Mouse (Mus musculus) kidney, adult 2 months (tissue): Measurements from ENCODE around the gene Ap2b1. TPM values are rescaled to one million over a fixed set of nuclear protein-coding genes. Genes with fewer than 3 reads are reported as not detected.
A peak's percentile ranks its signal among the peaks of the same experiment; 100 is the strongest.

Source experiments
- DNase-seq: peaks from one replicate; pipeline ENCODE4 v3.0.0; 2021
- H3K27ac ChIP-seq: fragments of 200-500 bp; 2 replicates; pipeline ENCODE4 v1.5.1; 2012; ENCODE audit warnings: low read depth, low read length, control low read depth, inconsistent platforms; ENCODE audit not compliant: insufficient read depth
- H3K27me3 ChIP-seq: fragments of 200-500 bp; replicated peaks from 2 replicates; pipeline ENCODE4 v1.6.1; 2012; ENCODE audit warnings: mild to moderate bottlenecking, moderate library complexity, low read length, inconsistent platforms; ENCODE audit not compliant: control insufficient read depth, insufficient read depth
- H3K36me3 ChIP-seq: fragments of 200-500 bp; 2 replicates; pipeline ENCODE4 v1.6.1; 2012; ENCODE audit warnings: mild to moderate bottlenecking, moderate library complexity, low read length, inconsistent platforms; ENCODE audit not compliant: control insufficient read depth, insufficient read depth
- H3K4me1 ChIP-seq: fragments of 200-500 bp; 2 replicates; pipeline ENCODE4 v1.6.1; 2011; ENCODE audit warnings: low read length; ENCODE audit not compliant: control insufficient read depth, insufficient read depth
- H3K4me3 ChIP-seq: fragments of 200-500 bp; 2 replicates; pipeline ENCODE4 v1.5.1; 2011; ENCODE audit warnings: mild to moderate bottlenecking, low read depth, low read length, control low read depth; ENCODE audit not compliant: insufficient read depth
- CTCF ChIP-seq: fragments of 200-500 bp; conservative IDR thresholded peaks from 2 replicates; pipeline ENCODE4 v1.5.1; 2011; ENCODE audit warnings: low read depth, mild to moderate bottlenecking, control low read depth, low read length, moderate library complexity, mixed read lengths; ENCODE audit not compliant: insufficient read depth, insufficient read length
- POLR2A ChIP-seq: fragments of 200-500 bp; IDR thresholded peaks from one replicate; pipeline ENCODE4 v1.6.1; 2011; ENCODE audit warnings: low read depth, low read length, control low read depth
- WGBS: fragments of 180-500 bp; shearing (Covaris S2); methylation state at CpG from one replicate; pipeline ENCODE4 v1.1.7; 2018; 5-methylcytosine and 5-hydroxymethylcytosine counted together
- polyA plus RNA-seq: library from polyadenylated mRNA; depleted of rRNA; stranded (reverse); fragments of >200 nt; gene quantifications from 2 replicates; pipeline ENCODE4 v1.2.3, GENCODE M21; 2012

Gene Ap2b1
- polyA plus RNA-seq, 1 experiment: 37.4 TPM

DNA sequence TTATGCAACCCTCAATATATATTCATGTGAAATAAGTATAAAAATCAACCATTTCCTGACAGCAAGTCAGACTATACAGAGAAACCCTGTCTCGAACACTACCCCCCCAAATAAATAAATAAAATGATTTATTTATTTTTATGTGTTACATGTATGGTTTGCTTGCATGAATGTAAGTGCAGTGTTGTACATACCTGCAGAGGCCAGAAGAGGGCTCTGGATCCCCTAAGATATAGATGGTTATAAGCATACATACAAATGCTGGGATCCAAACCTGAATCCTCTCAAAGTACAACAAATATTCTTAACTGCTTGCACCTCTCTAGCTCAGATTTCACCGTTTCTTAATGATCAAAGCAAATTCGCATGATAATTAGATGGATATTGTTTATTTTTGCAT, 58.6 kb downstream of the Ap2b1 start:
- H3K4me3 ChIP-seq: no peak overlapping the region
- peak; percentile 21 for DNase-seq
- H3K36me3 ChIP-seq: peaks cover under 1% of the 10 kb centered on the region
- no peak for TF ChIP-seq POLR2A
- no peak for TF ChIP-seq CTCF
- no peaks in the 10 kb centered on the region for H3K27me3 ChIP-seq
- WGBS: 82% methylated on average over 3 of the region's 3 CpGs
- H3K27ac ChIP-seq: no peak overlapping the region
- H3K4me1 ChIP-seq: no peaks in the 10 kb centered on the region

- Histone ChIP-seq H3K27ac (no peak overlapping the region), H3K36me3 (peaks cover 8% of the 10 kb centered on the region)
- no peak for DNase-seq
Measured at GRCm38 (mm10) chr11:83364656-83365055, 65.8 kb downstream of the Ap2b1 start.

DNA sequence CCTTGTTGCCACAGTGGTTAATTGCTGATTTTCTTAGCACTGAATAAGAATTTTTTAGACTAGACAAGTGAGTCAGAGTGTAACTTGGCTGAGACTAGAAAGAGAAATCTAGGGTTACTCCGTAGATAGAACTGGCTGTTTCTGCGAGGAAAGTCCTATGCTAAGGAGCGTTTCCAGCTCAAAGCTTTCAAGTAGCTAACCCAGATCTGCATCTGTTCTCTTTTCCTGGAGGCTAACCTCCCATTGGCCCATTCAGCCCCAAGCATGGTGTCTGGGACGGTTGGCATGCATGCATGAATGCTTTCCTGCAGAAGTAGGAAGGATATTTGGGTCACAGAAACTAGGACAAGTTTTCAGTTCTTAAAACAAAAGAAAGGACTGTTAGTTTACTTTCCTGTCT, 72.4 kb downstream of the Ap2b1 start:
- 65% methylated on average over 4 of the region's 4 CpGs for WGBS
- Histone ChIP-seq H3K27me3 (no peaks in the 10 kb centered on the region), H3K4me3 (no peak overlapping the region), H3K27ac (no peak overlapping the region), H3K4me1 (no peaks in the 10 kb centered on the region), H3K36me3 (peaks cover 12% of the 10 kb centered on the region)
- TF ChIP-seq POLR2A: no peak
- no peak for TF ChIP-seq CTCF
- peak; percentile 7 for DNase-seq

More at GRCm38 (mm10) chr11:83364656-83365055, 65.8 kb downstream of the Ap2b1 start:
- 75% methylated on average over 6 of the region's 6 CpGs for WGBS
- Histone ChIP-seq H3K4me3 (no peak overlapping the region), H3K4me1 (no peaks in the 10 kb centered on the region), H3K27me3 (no peaks in the 10 kb centered on the region)
- no peak for TF ChIP-seq CTCF
- TF ChIP-seq POLR2A: no peak

DNA sequence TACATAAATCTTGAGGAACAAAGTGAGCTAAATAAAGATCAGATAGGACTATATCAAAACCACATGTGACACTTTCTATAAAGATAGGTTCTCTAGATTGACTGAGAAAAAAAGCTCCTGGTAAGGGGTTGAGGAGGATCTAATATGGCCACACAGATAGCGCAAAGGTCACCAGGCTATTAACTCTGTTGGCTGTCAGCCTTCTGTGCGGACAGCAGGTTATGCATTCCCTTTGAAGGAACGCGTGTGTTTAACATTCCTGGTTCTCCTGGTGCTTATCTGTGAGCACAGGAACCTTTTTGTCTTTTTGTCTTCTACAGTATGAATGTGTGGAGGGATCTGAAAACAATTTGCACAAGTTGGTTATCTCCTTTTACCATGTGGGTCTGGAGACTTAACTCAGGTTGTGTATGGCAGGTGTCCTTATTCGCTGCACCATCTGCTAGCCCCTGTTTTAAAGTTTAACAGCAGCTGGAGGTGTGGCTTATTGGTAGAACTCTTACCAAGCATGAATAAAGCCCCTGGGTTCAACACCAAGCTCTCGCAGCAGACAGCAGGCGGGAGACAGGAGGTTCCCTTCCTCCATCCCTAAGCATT, 81.0 kb downstream of the Ap2b1 start:
- 71% methylated on average over 7 of the region's 7 CpGs for WGBS
- Histone ChIP-seq H3K36me3 (peaks cover 4% of the 10 kb centered on the region), H3K27me3 (no peaks in the 10 kb centered on the region), H3K4me1 (no peaks in the 10 kb centered on the region), H3K4me3 (no peak overlapping the region), H3K27ac (no peak overlapping the region)
- no peak for TF ChIP-seq POLR2A
- TF ChIP-seq CTCF: no peak
- peak; percentile 7 for DNase-seq

- Histone ChIP-seq H3K4me1 (no peaks in the 10 kb centered on the region), H3K27me3 (no peaks in the 10 kb centered on the region), H3K4me3 (no peak overlapping the region), H3K36me3 (no peaks in the 10 kb centered on the region; the same call in 1 of the 2 replicates), H3K27ac (no peak overlapping the region)
- TF ChIP-seq POLR2A: no peak
- 84% methylated on average over 9 of the region's 9 CpGs for WGBS
- no peak for DNase-seq
Measured at GRCm38 (mm10) chr11:83382876-83383531, 84.2 kb downstream of the Ap2b1 start.

DNA sequence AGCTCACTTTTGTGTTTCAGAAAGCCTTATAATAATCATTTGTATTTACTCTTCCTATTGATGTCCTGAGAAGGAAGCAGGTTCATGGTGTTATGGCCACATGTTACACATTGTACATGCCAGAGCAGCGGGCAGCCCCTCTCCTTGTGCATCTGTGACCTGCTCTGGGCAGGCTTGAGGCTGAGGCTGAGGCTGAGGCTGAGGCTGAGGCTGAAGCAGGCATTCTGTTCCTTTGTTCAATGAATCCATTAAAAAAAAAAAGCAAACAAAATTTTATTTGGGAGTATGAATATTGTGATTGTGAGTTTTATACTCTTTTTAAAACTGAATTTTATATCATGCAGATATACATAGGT, 84.7 kb downstream of the Ap2b1 start:
- Histone ChIP-seq H3K36me3 (no peaks in the 10 kb centered on the region; the same call in 1 of the 2 replicates), H3K27me3 (no peaks in the 10 kb centered on the region), H3K27ac (no peak overlapping the region), H3K4me3 (no peak overlapping the region), H3K4me1 (no peaks in the 10 kb centered on the region)
- no peak for TF ChIP-seq CTCF
- no peak for TF ChIP-seq POLR2A
- DNase-seq: no peak
- 89% methylated on average over 1 of the region's 1 CpGs for WGBS

GRCm38 (mm10) chr11:83393062-83393461, 94.2 kb downstream of the Ap2b1 start:
- DNase-seq: no peak
- 88% methylated on average over 4 of the region's 4 CpGs for WGBS
- TF ChIP-seq POLR2A (no peak), CTCF (no peak)
- H3K36me3 ChIP-seq: peaks cover 10% of the 10 kb centered on the region
- H3K4me3 ChIP-seq: no peak overlapping the region
- H3K27ac ChIP-seq: no peak overlapping the region
- H3K27me3 ChIP-seq: no peaks in the 10 kb centered on the region
- H3K4me1 ChIP-seq: no peaks in the 10 kb centered on the region
